Mouse (Mus musculus): ENCODE data around the gene Klhdc7a. TPM values are rescaled to one million over a fixed set of nuclear protein-coding genes. Genes with fewer than 3 reads are reported as not detected.

The Klhdc7a gene
- polyA plus RNA-seq, 1 experiment from 2014 or later: 0.28 TPM

DNA sequence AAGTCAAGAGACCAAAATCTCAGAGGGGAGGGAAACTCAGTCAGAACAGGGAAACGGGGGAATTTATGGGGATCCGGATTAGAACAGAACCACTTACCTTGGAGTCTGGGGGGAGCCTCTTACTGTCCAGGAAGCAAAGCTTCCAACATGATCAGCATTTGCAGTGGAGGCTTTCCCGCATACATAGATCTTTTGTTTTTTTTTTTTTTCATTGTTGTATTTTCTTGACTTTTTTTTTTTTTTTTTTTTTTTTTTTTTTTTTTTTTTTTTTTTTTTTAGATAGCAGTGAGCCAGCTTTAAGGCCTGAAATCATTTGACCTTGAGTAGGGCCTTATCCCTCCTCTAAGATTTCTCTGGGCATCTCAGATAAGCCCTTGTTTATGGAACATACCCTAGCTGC, 8.6 kb downstream of the Klhdc7a start:
- ATAC-seq (replicated peaks): no peak
- H3K9me3 ChIP-seq: no peaks in the 10 kb centered on the region
- peaks cover 8% of the 10 kb centered on the region; the same call in 1 of the 2 replicates for H3K4me1 ChIP-seq
- no peak overlapping the region for H3K4me3 ChIP-seq
- H3K36me3 ChIP-seq: no peaks in the 10 kb centered on the region
- no peak overlapping the region for H3K4me2 ChIP-seq (replicated peaks)
- H3K27me3 ChIP-seq: no peaks in the 10 kb centered on the region
- no peak overlapping the region for H3K27ac ChIP-seq (replicated peaks)
- 89% methylated on average over 3 of the region's 3 CpGs for WGBS
- no peak overlapping the region for H3K9ac ChIP-seq (replicated peaks)

DNA sequence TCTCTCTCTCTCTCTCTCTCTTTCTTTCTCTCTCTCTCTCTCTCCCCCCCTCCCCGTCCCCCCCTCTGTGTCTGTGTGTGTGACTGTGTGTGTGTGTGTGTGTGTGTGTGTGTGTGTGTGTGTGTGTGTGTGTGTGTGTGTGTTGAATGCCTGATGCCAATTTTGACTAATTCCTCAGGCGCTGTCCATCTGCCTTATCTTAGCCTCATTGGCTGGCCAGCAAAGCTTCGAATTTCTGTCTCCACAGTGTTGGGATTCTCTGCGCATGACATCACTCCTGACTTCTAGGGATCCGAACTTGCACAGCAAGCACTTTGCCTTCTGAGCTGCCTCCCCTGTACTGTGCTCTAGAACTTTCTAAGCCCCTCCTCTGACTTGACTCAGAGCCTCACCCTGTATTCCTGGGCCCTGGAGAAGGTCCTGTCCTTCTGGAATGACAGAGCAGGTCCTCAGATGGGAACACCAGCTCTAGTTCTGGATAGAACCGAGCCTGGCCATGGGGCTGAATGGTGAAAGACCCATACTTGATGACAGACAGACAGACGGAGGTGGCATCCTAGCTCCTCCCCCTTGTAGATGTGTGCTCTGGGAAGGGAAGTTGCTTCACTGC, 16.8 kb downstream of the Klhdc7a start:
- Histone ChIP-seq H3K27me3 (no peaks in the 10 kb centered on the region), H3K27ac (replicated peaks) (no peak overlapping the region), H3K4me2 (replicated peaks) (no peak overlapping the region), H3K9ac (replicated peaks) (no peak overlapping the region), H3K36me3 (no peaks in the 10 kb centered on the region), H3K4me3 (no peak overlapping the region), H3K4me1 (peaks cover 14% of the 10 kb centered on the region), H3K9me3 (no peaks in the 10 kb centered on the region)
- ATAC-seq (replicated peaks): no peak
- WGBS: 52% methylated on average over 6 of the region's 7 CpGs

DNA sequence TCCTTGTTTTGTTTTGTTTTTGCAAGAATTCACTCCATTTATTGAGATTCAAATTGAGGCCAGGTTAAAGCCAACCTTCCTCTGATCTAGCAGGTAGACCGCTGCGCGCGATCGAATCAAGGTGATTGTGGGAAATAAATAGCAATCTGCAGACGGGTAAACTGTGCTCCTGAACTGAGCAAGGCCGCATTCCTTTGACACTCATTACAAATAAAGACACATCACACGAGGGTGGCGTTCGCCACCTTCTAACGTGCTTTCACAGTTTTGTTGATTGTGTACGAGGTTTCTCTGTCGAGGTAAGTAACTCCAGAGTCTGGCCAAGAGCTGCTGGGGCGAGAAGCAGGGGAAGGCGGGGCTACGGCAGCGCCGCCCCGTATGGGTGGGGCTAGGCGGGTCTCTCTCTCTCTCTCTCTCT, 17.4 kb downstream of the Klhdc7a start:
- H3K36me3 ChIP-seq: no peaks in the 10 kb centered on the region
- no peak for ATAC-seq (replicated peaks)
- WGBS: under 1% methylated on average over 20 of the region's 20 CpGs
- H3K27me3 ChIP-seq: no peaks in the 10 kb centered on the region
- H3K4me2 ChIP-seq (replicated peaks): peak overlapping the region; percentile 37
- H3K9me3 ChIP-seq: no peaks in the 10 kb centered on the region
- no peak overlapping the region for H3K27ac ChIP-seq (replicated peaks)
- 0 out of 2 replicates have a peak overlapping the region, but pooled peaks have one; percentile 6 for H3K9ac ChIP-seq (replicated peaks)
- peak overlapping the region; percentile 18 for H3K4me3 ChIP-seq
- H3K4me1 ChIP-seq: peaks cover 14% of the 10 kb centered on the region

GRCm38 (mm10) chr4:139948591-139948990, 19.2 kb downstream of the Klhdc7a start:
- Histone ChIP-seq H3K4me1 (peaks cover 14% of the 10 kb centered on the region), H3K9ac (replicated peaks) (no peak overlapping the region), H3K27ac (replicated peaks) (no peak overlapping the region), H3K27me3 (no peaks in the 10 kb centered on the region), H3K4me2 (replicated peaks) (no peak overlapping the region), H3K4me3 (no peak overlapping the region), H3K36me3 (no peaks in the 10 kb centered on the region), H3K9me3 (no peaks in the 10 kb centered on the region)
- WGBS: 8% methylated on average over 7 of the region's 7 CpGs
- ATAC-seq (replicated peaks): 0 out of 2 replicates have a peak, but pooled peaks have one; percentile 16

DNA sequence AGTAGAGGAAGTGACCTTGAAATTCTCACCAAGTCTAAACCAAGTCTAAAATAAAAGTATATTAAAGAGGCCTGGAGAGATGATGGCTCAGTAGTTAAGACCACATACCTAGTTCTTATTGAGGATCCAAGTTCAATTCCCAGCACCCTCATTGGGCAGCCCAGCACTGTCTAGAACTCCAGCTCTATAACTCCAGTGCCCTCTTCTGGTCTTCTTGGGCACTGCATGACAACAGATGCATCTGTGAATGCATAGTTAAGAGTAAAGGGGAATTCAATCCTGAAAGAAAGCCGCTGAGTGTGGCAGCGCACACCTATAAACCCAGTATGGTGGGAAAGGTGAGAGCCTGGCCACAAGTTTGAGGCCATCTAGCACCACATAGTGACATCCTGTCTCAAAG, 20.5 kb downstream of the Klhdc7a start:
- Histone ChIP-seq H3K9me3 (no peaks in the 10 kb centered on the region), H3K27me3 (no peaks in the 10 kb centered on the region), H3K36me3 (no peaks in the 10 kb centered on the region), H3K9ac (replicated peaks) (no peak overlapping the region), H3K4me2 (replicated peaks) (no peak overlapping the region), H3K4me1 (peaks cover 14% of the 10 kb centered on the region), H3K4me3 (no peak overlapping the region), H3K27ac (replicated peaks) (no peak overlapping the region)
- WGBS: 91% methylated on average over 2 of the region's 2 CpGs
- no peak for ATAC-seq (replicated peaks)

DNA sequence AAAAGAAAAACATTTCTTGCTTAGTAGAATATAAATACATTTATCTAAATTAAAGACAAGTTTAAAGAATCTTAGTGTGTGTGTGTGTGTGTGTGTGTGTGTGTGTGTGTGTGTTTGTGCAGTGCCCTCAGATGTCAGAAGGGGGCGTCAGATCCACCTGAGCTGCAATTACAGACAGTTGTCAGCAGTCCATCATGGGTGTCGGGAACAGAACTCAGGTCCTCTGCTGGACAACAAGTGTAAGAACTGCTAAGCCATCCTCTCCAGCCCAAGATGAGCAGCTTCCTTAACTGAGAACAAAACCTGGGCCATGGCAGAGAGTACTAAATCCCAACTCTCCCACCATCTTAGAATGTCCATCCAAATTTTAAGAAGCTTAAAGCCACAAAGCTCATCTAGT, 26.0 kb downstream of the Klhdc7a start:
- ATAC-seq (replicated peaks): no peak
- WGBS: 80% methylated on average over 2 of the region's 2 CpGs

GRCm38 (mm10) chr4:139935557-139935956, 32.3 kb downstream of the Klhdc7a start:
- peaks cover 32% of the 10 kb centered on the region for H3K4me1 ChIP-seq
- H3K27me3 ChIP-seq: no peaks in the 10 kb centered on the region
- no peak for ATAC-seq (replicated peaks)
- no peak overlapping the region for H3K27ac ChIP-seq (replicated peaks)
- H3K4me2 ChIP-seq (replicated peaks): no peak overlapping the region
- H3K9me3 ChIP-seq: no peaks in the 10 kb centered on the region
- H3K36me3 ChIP-seq: no peaks in the 10 kb centered on the region
- H3K4me3 ChIP-seq: no peak overlapping the region
- no peak overlapping the region for H3K9ac ChIP-seq (replicated peaks)
- 78% methylated on average over 3 of the region's 3 CpGs for WGBS

More for the DNA sequence above, 26.0 kb downstream of the Klhdc7a start:
- Histone ChIP-seq H3K36me3 (no peaks in the 10 kb centered on the region), H3K27me3 (no peaks in the 10 kb centered on the region), H3K27ac (replicated peaks) (no peak overlapping the region), H3K9ac (replicated peaks) (no peak overlapping the region), H3K4me1 (no peaks in the 10 kb centered on the region; the same call in 1 of the 2 replicates), H3K4me2 (replicated peaks) (no peak overlapping the region), H3K9me3 (no peaks in the 10 kb centered on the region), H3K4me3 (no peak overlapping the region)

GRCm38 (mm10) chr4:139932970-139933801, 34.6 kb downstream of the Klhdc7a start:
- Histone ChIP-seq H3K4me1 (peaks cover 32% of the 10 kb centered on the region), H3K4me3 (no peak overlapping the region), H3K27me3 (no peaks in the 10 kb centered on the region), H3K9me3 (no peaks in the 10 kb centered on the region), H3K27ac (replicated peaks) (peak overlapping the region; percentile 90), H3K4me2 (replicated peaks) (no peak overlapping the region), H3K9ac (replicated peaks) (no peak overlapping the region), H3K36me3 (no peaks in the 10 kb centered on the region)
- WGBS: 39% methylated on average over 18 of the region's 18 CpGs
- ATAC-seq (replicated peaks): peak; percentile 55

DNA sequence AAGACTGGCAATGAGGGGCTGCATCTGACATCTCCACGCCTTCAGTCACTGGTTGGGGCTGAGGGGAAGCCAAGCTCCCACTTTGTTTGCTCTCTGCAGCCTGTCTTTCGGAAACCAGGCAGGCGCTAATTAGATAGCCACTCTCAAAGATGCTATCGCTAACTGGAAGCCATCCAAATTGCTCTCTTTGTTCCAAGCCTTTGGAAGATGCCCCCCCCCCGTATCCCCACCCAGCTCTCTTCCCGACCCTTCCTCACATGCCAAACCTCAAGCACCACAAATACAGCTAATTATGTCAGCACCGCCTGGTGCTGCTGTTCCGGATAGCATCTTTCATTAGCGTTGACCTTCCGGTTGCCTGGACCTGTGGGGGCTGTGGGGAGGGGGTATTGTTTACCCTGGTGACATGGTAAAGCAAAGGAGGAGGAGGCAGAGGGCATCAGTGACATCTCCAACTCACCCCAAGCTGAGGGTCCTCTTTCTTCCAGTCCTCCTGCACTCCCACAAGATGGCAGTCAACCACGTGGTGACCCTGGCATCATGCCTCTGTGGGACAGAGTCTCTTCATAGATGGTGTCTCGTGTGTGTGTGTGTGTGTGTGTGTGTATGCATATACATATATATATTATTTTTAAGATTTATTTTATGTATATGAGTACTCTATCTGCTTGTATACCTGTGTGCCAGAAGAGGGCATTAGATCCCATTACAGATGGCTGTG, 35.9 kb downstream of the Klhdc7a start:
- no peak overlapping the region for H3K4me3 ChIP-seq
- no peaks in the 10 kb centered on the region; the same call in 1 of the 2 replicates for H3K27me3 ChIP-seq
- ATAC-seq (replicated peaks): peak; percentile 67
- H3K4me1 ChIP-seq: peaks cover 34% of the 10 kb centered on the region
- no peaks in the 10 kb centered on the region for H3K9me3 ChIP-seq
- no peaks in the 10 kb centered on the region for H3K36me3 ChIP-seq
- no peak overlapping the region for H3K9ac ChIP-seq (replicated peaks)
- peak overlapping the region; percentile 90 for H3K27ac ChIP-seq (replicated peaks)
- WGBS: 9% methylated on average over 12 of the region's 12 CpGs
- H3K4me2 ChIP-seq (replicated peaks): peak overlapping the region; percentile 33

GRCm38 (mm10) chr4:139930885-139931284, 36.9 kb downstream of the Klhdc7a start:
- Histone ChIP-seq H3K4me2 (replicated peaks) (no peak overlapping the region), H3K4me1 (peaks cover 45% of the 10 kb centered on the region)

DNA sequence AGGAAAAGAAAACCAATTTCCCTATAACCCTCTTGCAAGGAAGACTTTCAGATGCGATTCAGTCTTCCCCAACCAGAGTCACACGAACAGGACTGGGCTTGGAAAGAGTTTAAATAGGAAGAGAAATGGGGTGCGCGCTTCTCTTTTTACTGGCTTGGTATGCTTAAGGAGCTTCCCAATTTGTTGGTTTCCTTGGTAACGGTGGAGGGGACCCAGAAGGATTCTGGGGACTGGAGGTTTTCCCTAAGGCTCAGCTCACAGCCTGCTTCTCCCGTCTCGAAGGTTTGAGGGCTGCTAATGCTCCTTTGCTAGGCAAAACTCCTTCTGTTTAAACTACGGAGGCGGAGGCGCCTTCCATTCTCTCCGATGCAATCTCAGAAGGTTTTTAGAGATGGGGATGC, 41.7 kb downstream of the Klhdc7a start:
- Histone ChIP-seq H3K9me3 (no peaks in the 10 kb centered on the region), H3K36me3 (no peaks in the 10 kb centered on the region), H3K9ac (replicated peaks) (peak overlapping the region; percentile 41), H3K4me2 (replicated peaks) (peak overlapping the region; percentile 46), H3K27me3 (no peaks in the 10 kb centered on the region; the same call in 1 of the 2 replicates), H3K27ac (replicated peaks) (peak overlapping the region; percentile 87), H3K4me1 (peaks cover 25% of the 10 kb centered on the region), H3K4me3 (peak overlapping the region; percentile 26)
- 1% methylated on average over 11 of the region's 11 CpGs for WGBS
- ATAC-seq (replicated peaks): peak; percentile 75

More at GRCm38 (mm10) chr4:139930885-139931284, 36.9 kb downstream of the Klhdc7a start:
- ATAC-seq (replicated peaks): no peak
- WGBS: 48% methylated on average over 7 of the region's 7 CpGs
- peak overlapping the region; percentile 90 for H3K27ac ChIP-seq (replicated peaks)
- no peak overlapping the region for H3K9ac ChIP-seq (replicated peaks)
- H3K27me3 ChIP-seq: no peaks in the 10 kb centered on the region; the same call in 1 of the 2 replicates
- no peak overlapping the region for H3K4me3 ChIP-seq
- H3K9me3 ChIP-seq: no peaks in the 10 kb centered on the region
- H3K36me3 ChIP-seq: no peaks in the 10 kb centered on the region
